Mouse (Mus musculus): ENCODE results near the gene Peli2. TPM values are rescaled to one million over a fixed set of nuclear protein-coding genes. Genes with fewer than 3 reads are reported as not detected.

Peli2 gene
- polyA plus RNA-seq, 1 experiment from 2014 or later, result 7.5 TPM

- ATAC-seq (ENCODE audit: low read depth), result no peak
- WGBS, result 81% methylated on average over 11 of the region's 11 CpGs
- Histone ChIP-seq H3K4me3 (ENCODE audit: low read depth, low read length) (no peak overlapping the region), H3K9ac (replicated peaks; ENCODE audit: low read depth, low read length) (no peak overlapping the region), H3K4me1 (ENCODE audit: control insufficient read depth, insufficient read depth, low read length) (peaks cover 5% of the 10 kb centered on the region; the same call in 1 of the 2 replicates), H3K36me3 (ENCODE audit: control insufficient read depth, insufficient read depth, low read length) (no peaks in the 10 kb centered on the region), H3K27ac (ENCODE audit: low read depth, low read length) (no peak overlapping the region), H3K27me3 (ENCODE audit: control insufficient read depth, insufficient read depth, low read length) (no peaks in the 10 kb centered on the region), H3K9me3 (ENCODE audit: control insufficient read depth, low read length) (no peaks in the 10 kb centered on the region), H3K4me2 (ENCODE audit: low read depth, low read length) (no peak overlapping the region)
These were observed 92.2 kb downstream of the Peli2 start for GRCm38 (mm10) chr14:48212839-48213238.

GRCm38 (mm10) chr14:48213593-48213992, 93.0 kb downstream of the Peli2 start:
- WGBS, result 92% methylated on average over 15 of the region's 15 CpGs
- no peak overlapping the region for H3K4me3 ChIP-seq (ENCODE audit: low read depth, low read length)
- ATAC-seq (ENCODE audit: low read depth), result no peak

GRCm38 (mm10) chr14:48222051-48222450, 101.4 kb downstream of the Peli2 start:
- H3K9me3 ChIP-seq (ENCODE audit: control insufficient read depth, low read length), result no peaks in the 10 kb centered on the region
- no peak for ATAC-seq (ENCODE audit: low read depth)
- H3K36me3 ChIP-seq (ENCODE audit: control insufficient read depth, insufficient read depth, low read length), result no peaks in the 10 kb centered on the region
- H3K27ac ChIP-seq (ENCODE audit: low read depth, low read length), result no peak overlapping the region
- H3K4me2 ChIP-seq (ENCODE audit: low read depth, low read length), result no peak overlapping the region
- no peak overlapping the region for H3K9ac ChIP-seq (replicated peaks; ENCODE audit: low read depth, low read length)
- H3K4me3 ChIP-seq (ENCODE audit: low read depth, low read length), result no peak overlapping the region
- no peaks in the 10 kb centered on the region for H3K27me3 ChIP-seq (ENCODE audit: control insufficient read depth, insufficient read depth, low read length)
- peaks cover 5% of the 10 kb centered on the region; the same call in 1 of the 2 replicates for H3K4me1 ChIP-seq (ENCODE audit: control insufficient read depth, insufficient read depth, low read length)
- WGBS, result 87% methylated on average over 9 of the region's 9 CpGs

More at GRCm38 (mm10) chr14:48213593-48213992, 93.0 kb downstream of the Peli2 start:
- Histone ChIP-seq H3K36me3 (ENCODE audit: control insufficient read depth, insufficient read depth, low read length) (no peaks in the 10 kb centered on the region), H3K27me3 (ENCODE audit: control insufficient read depth, insufficient read depth, low read length) (no peaks in the 10 kb centered on the region), H3K4me2 (ENCODE audit: low read depth, low read length) (no peak overlapping the region), H3K9me3 (ENCODE audit: control insufficient read depth, low read length) (no peaks in the 10 kb centered on the region), H3K4me1 (ENCODE audit: control insufficient read depth, insufficient read depth, low read length) (no peaks in the 10 kb centered on the region), H3K27ac (ENCODE audit: low read depth, low read length) (no peak overlapping the region), H3K9ac (replicated peaks; ENCODE audit: low read depth, low read length) (no peak overlapping the region)

- Histone ChIP-seq H3K9ac (replicated peaks; ENCODE audit: low read depth, low read length) (no peak overlapping the region), H3K4me2 (ENCODE audit: low read depth, low read length) (no peak overlapping the region), H3K4me1 (ENCODE audit: control insufficient read depth, insufficient read depth, low read length) (peaks cover 5% of the 10 kb centered on the region; the same call in 1 of the 2 replicates), H3K9me3 (ENCODE audit: control insufficient read depth, low read length) (no peaks in the 10 kb centered on the region), H3K27ac (ENCODE audit: low read depth, low read length) (no peak overlapping the region), H3K36me3 (ENCODE audit: control insufficient read depth, insufficient read depth, low read length) (no peaks in the 10 kb centered on the region), H3K27me3 (ENCODE audit: control insufficient read depth, insufficient read depth, low read length) (no peaks in the 10 kb centered on the region), H3K4me3 (ENCODE audit: low read depth, low read length) (no peak overlapping the region)
- ATAC-seq (ENCODE audit: low read depth), result no peak
- 87% methylated on average over 9 of the region's 9 CpGs for WGBS
These were observed 102.1 kb downstream of the Peli2 start for GRCm38 (mm10) chr14:48222684-48223083.

- Histone ChIP-seq H3K4me2 (ENCODE audit: low read depth, low read length) (no peak overlapping the region), H3K4me1 (ENCODE audit: control insufficient read depth, insufficient read depth, low read length) (peaks cover 5% of the 10 kb centered on the region; the same call in 1 of the 2 replicates), H3K4me3 (ENCODE audit: low read depth, low read length) (no peak overlapping the region), H3K9me3 (ENCODE audit: control insufficient read depth, low read length) (no peaks in the 10 kb centered on the region), H3K27me3 (ENCODE audit: control insufficient read depth, insufficient read depth, low read length) (no peaks in the 10 kb centered on the region), H3K9ac (replicated peaks; ENCODE audit: low read depth, low read length) (no peak overlapping the region), H3K27ac (ENCODE audit: low read depth, low read length) (no peak overlapping the region), H3K36me3 (ENCODE audit: control insufficient read depth, insufficient read depth, low read length) (no peaks in the 10 kb centered on the region)
- WGBS, result 67% methylated on average over 1 of the region's 1 CpGs
- ATAC-seq (ENCODE audit: low read depth), result no peak
These were observed 103.6 kb downstream of the Peli2 start for GRCm38 (mm10) chr14:48224203-48224602.

- Histone ChIP-seq H3K4me2 (ENCODE audit: low read depth, low read length) (no peak overlapping the region), H3K9me3 (ENCODE audit: control insufficient read depth, low read length) (no peaks in the 10 kb centered on the region), H3K4me1 (ENCODE audit: control insufficient read depth, insufficient read depth, low read length) (peaks cover 5% of the 10 kb centered on the region; the same call in 1 of the 2 replicates), H3K9ac (replicated peaks; ENCODE audit: low read depth, low read length) (no peak overlapping the region), H3K27me3 (ENCODE audit: control insufficient read depth, insufficient read depth, low read length) (no peaks in the 10 kb centered on the region), H3K4me3 (ENCODE audit: low read depth, low read length) (no peak overlapping the region), H3K36me3 (ENCODE audit: control insufficient read depth, insufficient read depth, low read length) (no peaks in the 10 kb centered on the region), H3K27ac (ENCODE audit: low read depth, low read length) (no peak overlapping the region)
- 55% methylated on average over 5 of the region's 5 CpGs for WGBS
- ATAC-seq (ENCODE audit: low read depth), result no peak
These were observed 104.3 kb downstream of the Peli2 start for GRCm38 (mm10) chr14:48224861-48225300.

- 67% methylated on average over 7 of the region's 7 CpGs for WGBS
- H3K4me3 ChIP-seq (ENCODE audit: low read depth, low read length), result no peak overlapping the region
- peak; percentile 41; the same call in 1 of the 2 replicates for ATAC-seq (ENCODE audit: low read depth)
- H3K4me1 ChIP-seq (ENCODE audit: control insufficient read depth, insufficient read depth, low read length), result peaks cover 5% of the 10 kb centered on the region; the same call in 1 of the 2 replicates
- H3K27ac ChIP-seq (ENCODE audit: low read depth, low read length), result no peak overlapping the region
- H3K4me2 ChIP-seq (ENCODE audit: low read depth, low read length), result no peak overlapping the region
- H3K9me3 ChIP-seq (ENCODE audit: control insufficient read depth, low read length), result no peaks in the 10 kb centered on the region
- no peaks in the 10 kb centered on the region for H3K36me3 ChIP-seq (ENCODE audit: control insufficient read depth, insufficient read depth, low read length)
- no peak overlapping the region for H3K9ac ChIP-seq (replicated peaks; ENCODE audit: low read depth, low read length)
- no peaks in the 10 kb centered on the region for H3K27me3 ChIP-seq (ENCODE audit: control insufficient read depth, insufficient read depth, low read length)
These were observed 105.3 kb downstream of the Peli2 start for GRCm38 (mm10) chr14:48225810-48226446.

- ATAC-seq (ENCODE audit: low read depth), result no peak
- Histone ChIP-seq H3K4me2 (ENCODE audit: low read depth, low read length) (no peak overlapping the region), H3K4me3 (ENCODE audit: low read depth, low read length) (no peak overlapping the region), H3K27ac (ENCODE audit: low read depth, low read length) (no peak overlapping the region), H3K36me3 (ENCODE audit: control insufficient read depth, insufficient read depth, low read length) (no peaks in the 10 kb centered on the region), H3K9me3 (ENCODE audit: control insufficient read depth, low read length) (no peaks in the 10 kb centered on the region), H3K9ac (replicated peaks; ENCODE audit: low read depth, low read length) (no peak overlapping the region), H3K27me3 (ENCODE audit: control insufficient read depth, insufficient read depth, low read length) (no peaks in the 10 kb centered on the region), H3K4me1 (ENCODE audit: control insufficient read depth, insufficient read depth, low read length) (peaks cover 5% of the 10 kb centered on the region; the same call in 1 of the 2 replicates)
- 92% methylated on average over 10 of the region's 10 CpGs for WGBS
These were observed 106.1 kb downstream of the Peli2 start for GRCm38 (mm10) chr14:48226759-48227158.

- no peak overlapping the region for H3K4me2 ChIP-seq (ENCODE audit: low read depth, low read length)
These were observed 114.3 kb downstream of the Peli2 start for GRCm38 (mm10) chr14:48234785-48235519.

More at GRCm38 (mm10) chr14:48234785-48235519, 114.3 kb downstream of the Peli2 start:
- WGBS, result 57% methylated on average over 20 of the region's 20 CpGs
- Histone ChIP-seq H3K4me3 (ENCODE audit: low read depth, low read length) (no peak overlapping the region), H3K36me3 (ENCODE audit: control insufficient read depth, insufficient read depth, low read length) (no peaks in the 10 kb centered on the region), H3K4me1 (ENCODE audit: control insufficient read depth, insufficient read depth, low read length) (no peaks in the 10 kb centered on the region), H3K9me3 (ENCODE audit: control insufficient read depth, low read length) (no peaks in the 10 kb centered on the region), H3K27ac (ENCODE audit: low read depth, low read length) (no peak overlapping the region), H3K9ac (replicated peaks; ENCODE audit: low read depth, low read length) (no peak overlapping the region), H3K27me3 (ENCODE audit: control insufficient read depth, insufficient read depth, low read length) (no peaks in the 10 kb centered on the region)
- ATAC-seq (ENCODE audit: low read depth), result no peak
